Mouse (Mus musculus) hindbrain, embryonic 16.5 days (tissue): ENCODE measurements at regions not wholly inside any gene's neighbourhood (a gene's known extent, or its start where the extent isn't known, plus 50 kb on each side); places are given as distances from the start of the nearest gene placed in this dataset.
A peak's percentile ranks its signal among the peaks of the same experiment; 100 is the strongest.

Experiments
- ATAC-seq: fragments of 200-750 bp; cut with Nextera tagmentation; 2 replicates; pipeline ENCODE4 v1.8.0; 2017; ENCODE audit warnings: moderate TSS enrichment, moderate library complexity
- H3K27ac ChIP-seq: fragments of 300-500 bp; sonication (generic); 2 replicates; pipeline ENCODE4 v1.5.1; 2014; ENCODE audit warnings: low read depth, mild to moderate bottlenecking, control low read depth, low read length, moderate library complexity
- H3K27me3 ChIP-seq: fragments of 300-500 bp; sonication (generic); replicated peaks from 2 replicates; pipeline ENCODE4 v1.6.1; 2014; ENCODE audit warnings: low read length; ENCODE audit not compliant: control insufficient read depth, insufficient read depth
- H3K36me3 ChIP-seq: fragments of 300-500 bp; sonication (generic); 2 replicates; pipeline ENCODE4 v1.6.1; 2014; ENCODE audit warnings: mild to moderate bottlenecking, low read length, moderate library complexity, mixed read lengths; ENCODE audit not compliant: control insufficient read depth, insufficient read depth
- H3K4me1 ChIP-seq: fragments of 300-500 bp; sonication (generic); 2 replicates; pipeline ENCODE4 v1.6.1; 2014; ENCODE audit warnings: low read depth, low read length; ENCODE audit not compliant: control insufficient read depth, insufficient read depth
- H3K4me2 ChIP-seq: fragments of 300-500 bp; sonication (generic); 2 replicates; pipeline ENCODE4 v1.6.1; 2014; ENCODE audit warnings: mild to moderate bottlenecking, low read length, control low read depth, moderate library complexity
- H3K4me3 ChIP-seq: fragments of 300-500 bp; sonication (generic); 2 replicates; pipeline ENCODE4 v1.5.1; 2014; ENCODE audit warnings: mild to moderate bottlenecking, low read length, control low read depth, moderate library complexity
- H3K9ac ChIP-seq: fragments of 300-500 bp; sonication (generic); 2 replicates; pipeline ENCODE4 v1.6.1; 2014; ENCODE audit warnings: low read depth, mild to moderate bottlenecking, control low read depth, low read length, moderate library complexity
- H3K9me3 ChIP-seq: fragments of 300-500 bp; sonication (generic); 2 replicates; pipeline ENCODE4 v1.6.1; 2014; ENCODE audit warnings: mild to moderate bottlenecking, low read length, moderate library complexity; ENCODE audit not compliant: control insufficient read depth
- WGBS: fragments of 180-500 bp; shearing (Covaris S2); extraction: QIAGEN DNeasy Blood & Tissue Kit; methylation state at CpG from one replicate; pipeline ENCODE4 v1.1.7; 2014; 5-methylcytosine and 5-hydroxymethylcytosine counted together

- 88% methylated on average over 7 of the region's 7 CpGs for WGBS
- H3K36me3 ChIP-seq, result no peaks in the 10 kb centered on the region
- no peak overlapping the region for H3K4me2 ChIP-seq
- H3K27me3 ChIP-seq, result no peaks in the 10 kb centered on the region
- H3K27ac ChIP-seq, result no peak overlapping the region
- H3K9me3 ChIP-seq, result peaks cover 3% of the 10 kb centered on the region
- no peaks in the 10 kb centered on the region; the same call in 1 of the 2 replicates for H3K4me1 ChIP-seq
- H3K4me3 ChIP-seq, result no peak overlapping the region
- no peak for ATAC-seq
- H3K9ac ChIP-seq, result no peak overlapping the region
Measured at GRCm38 (mm10) chr15:93189266-93189855, 85.6 kb downstream of the Gxylt1 start.

- H3K36me3 ChIP-seq, result no peaks in the 10 kb centered on the region
- no peaks in the 10 kb centered on the region for H3K27me3 ChIP-seq
- no peak overlapping the region for H3K9ac ChIP-seq
- no peak overlapping the region for H3K4me2 ChIP-seq
- no peak overlapping the region for H3K27ac ChIP-seq
- 82% methylated on average over 5 of the region's 5 CpGs for WGBS
- H3K4me1 ChIP-seq, result no peaks in the 10 kb centered on the region
- peaks cover 3% of the 10 kb centered on the region; the same call in 1 of the 2 replicates for H3K9me3 ChIP-seq
- H3K4me3 ChIP-seq, result no peak overlapping the region
- ATAC-seq, result no peak
Measured at GRCm38 (mm10) chr15:93176221-93176620, 98.8 kb downstream of the Gxylt1 start.

- Histone ChIP-seq H3K4me1 (no peaks in the 10 kb centered on the region), H3K9ac (no peak overlapping the region), H3K4me2 (no peak overlapping the region), H3K9me3 (no peaks in the 10 kb centered on the region), H3K27ac (no peak overlapping the region), H3K27me3 (no peaks in the 10 kb centered on the region), H3K36me3 (no peaks in the 10 kb centered on the region), H3K4me3 (no peak overlapping the region)
- WGBS, result 82% methylated on average over 3 of the region's 3 CpGs
- ATAC-seq, result no peak
Measured at GRCm38 (mm10) chr15:93168784-93169183, 106.2 kb downstream of the Gxylt1 start.

DNA sequence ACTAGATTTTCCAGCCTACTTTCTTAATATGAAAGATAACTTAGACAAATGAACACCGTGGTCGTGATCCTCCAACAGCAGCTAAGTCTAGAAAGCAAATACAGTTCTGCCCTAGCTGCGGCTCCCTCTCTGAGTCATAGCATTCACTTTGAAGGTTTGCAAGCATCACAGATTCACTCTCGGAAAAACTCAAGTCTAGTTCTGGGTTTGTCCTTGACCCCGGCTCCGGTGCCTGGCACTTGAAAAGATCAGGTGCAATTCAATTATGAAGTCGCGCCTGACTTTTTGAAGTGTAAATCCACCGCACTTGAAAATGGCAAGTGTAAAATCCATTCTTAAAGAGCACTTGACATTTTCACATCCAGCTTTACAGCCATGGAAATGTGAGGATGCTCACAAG is 107.5 kb downstream of the Gxylt1 start:
- ATAC-seq, result no peak
- Histone ChIP-seq H3K4me3 (no peak overlapping the region), H3K9me3 (no peaks in the 10 kb centered on the region), H3K27me3 (no peaks in the 10 kb centered on the region), H3K4me2 (no peak overlapping the region), H3K27ac (no peak overlapping the region), H3K9ac (no peak overlapping the region), H3K4me1 (peaks cover under 1% of the 10 kb centered on the region; the same call in 1 of the 2 replicates), H3K36me3 (no peaks in the 10 kb centered on the region)
- 90% methylated on average over 9 of the region's 9 CpGs for WGBS

- Histone ChIP-seq H3K27ac (no peak overlapping the region; the same call in 1 of the 2 replicates), H3K4me2 (peak overlapping the region; percentile 18; the same call in 1 of the 2 replicates), H3K4me3 (no peak overlapping the region), H3K9me3 (no peaks in the 10 kb centered on the region), H3K36me3 (no peaks in the 10 kb centered on the region), H3K9ac (no peak overlapping the region), H3K27me3 (no peaks in the 10 kb centered on the region), H3K4me1 (peaks cover 6% of the 10 kb centered on the region)
- WGBS, result 54% methylated on average over 25 of the region's 25 CpGs
- ATAC-seq, result peak; percentile 65
Measured at GRCm38 (mm10) chr15:93161924-93162910, 112.8 kb downstream of the Gxylt1 start.

DNA sequence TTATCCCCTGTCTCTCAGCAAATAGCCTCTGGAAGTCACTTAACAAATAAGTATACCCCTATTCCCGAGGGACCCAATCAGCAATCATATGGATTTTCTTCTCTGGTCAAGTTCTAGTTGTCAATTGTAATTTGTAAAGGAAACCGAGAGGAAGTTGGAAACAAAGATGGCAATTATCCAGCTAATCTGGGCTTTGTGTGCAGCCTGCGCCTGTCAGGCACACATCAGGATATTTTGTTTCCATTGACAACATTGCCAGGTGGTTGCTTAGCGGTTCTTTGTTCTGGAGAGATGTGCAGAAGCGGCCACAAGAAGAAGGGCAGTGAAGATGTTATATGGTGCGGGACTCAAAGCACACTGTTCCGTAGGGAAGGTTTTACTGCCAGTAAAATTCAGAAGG is 113.7 kb downstream of the Gxylt1 start:
- WGBS, result 46% methylated on average over 7 of the region's 7 CpGs
- Histone ChIP-seq H3K4me1 (peaks cover 6% of the 10 kb centered on the region), H3K9ac (no peak overlapping the region), H3K4me3 (no peak overlapping the region), H3K36me3 (no peaks in the 10 kb centered on the region), H3K4me2 (no peak overlapping the region), H3K9me3 (no peaks in the 10 kb centered on the region), H3K27ac (no peak overlapping the region), H3K27me3 (no peaks in the 10 kb centered on the region)
- no peak for ATAC-seq

DNA sequence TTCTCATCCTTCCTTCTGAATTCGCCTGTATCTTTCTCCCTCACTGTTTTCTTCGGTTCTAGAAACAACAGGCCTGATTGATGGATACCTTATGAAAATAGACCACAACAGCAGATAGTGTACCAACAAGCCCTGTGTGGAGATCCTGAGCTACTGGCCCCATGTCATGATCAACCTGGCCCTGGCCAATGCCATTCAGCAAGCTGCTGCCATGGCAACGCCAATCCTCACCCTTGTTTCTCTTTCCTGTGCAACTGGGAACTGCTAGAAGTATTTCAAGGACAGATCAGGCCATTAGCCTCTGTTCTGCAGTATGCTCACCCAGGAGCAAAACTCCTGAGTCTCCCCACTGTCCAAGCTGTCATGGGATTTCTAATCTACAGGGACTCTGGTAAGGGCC is 119.2 kb downstream of the Gxylt1 start:
- H3K27me3 ChIP-seq, result no peaks in the 10 kb centered on the region
- H3K27ac ChIP-seq, result no peak overlapping the region

GRCm38 (mm10) chr15:93154022-93154421 is 121.0 kb downstream of the Gxylt1 start:
- H3K4me1 ChIP-seq, result no peaks in the 10 kb centered on the region
- H3K9me3 ChIP-seq, result no peaks in the 10 kb centered on the region
- H3K9ac ChIP-seq, result no peak overlapping the region
- H3K27me3 ChIP-seq, result no peaks in the 10 kb centered on the region
- H3K4me3 ChIP-seq, result no peak overlapping the region
- WGBS, result 58% methylated on average over 4 of the region's 4 CpGs
- H3K27ac ChIP-seq, result no peak overlapping the region
- ATAC-seq, result no peak
- H3K36me3 ChIP-seq, result no peaks in the 10 kb centered on the region
- no peak overlapping the region for H3K4me2 ChIP-seq

More for the DNA sequence above, 119.2 kb downstream of the Gxylt1 start:
- H3K4me2 ChIP-seq, result no peak overlapping the region
- WGBS, result 74% methylated on average over 3 of the region's 3 CpGs
- no peaks in the 10 kb centered on the region for H3K9me3 ChIP-seq
- H3K4me3 ChIP-seq, result no peak overlapping the region
- no peaks in the 10 kb centered on the region for H3K4me1 ChIP-seq
- H3K36me3 ChIP-seq, result no peaks in the 10 kb centered on the region
- peak; percentile 56; the same call in 1 of the 2 replicates for ATAC-seq
- no peak overlapping the region for H3K9ac ChIP-seq

DNA sequence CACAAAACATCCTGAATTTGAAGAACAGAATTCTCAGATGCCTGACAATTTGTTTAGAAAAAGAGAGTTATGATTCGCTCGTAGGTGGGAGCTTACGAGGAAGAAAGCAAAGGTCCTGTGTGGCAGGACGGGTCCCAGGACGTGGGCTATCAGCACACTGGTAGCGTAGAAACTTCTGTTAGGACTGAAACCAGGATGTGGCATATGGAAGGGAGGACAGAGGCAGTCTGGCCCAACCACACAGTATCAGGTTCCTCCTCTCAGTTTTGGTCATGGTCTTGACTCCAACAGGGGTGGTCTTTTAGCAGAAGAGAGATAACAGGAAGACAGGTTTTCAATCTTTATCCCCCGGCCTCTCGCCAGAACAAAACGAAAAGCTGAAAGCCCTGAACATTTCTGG is 130.1 kb downstream of the Gxylt1 start:
- Histone ChIP-seq H3K9me3 (no peaks in the 10 kb centered on the region), H3K9ac (no peak overlapping the region), H3K27ac (no peak overlapping the region), H3K4me2 (no peak overlapping the region), H3K4me1 (no peaks in the 10 kb centered on the region), H3K27me3 (no peaks in the 10 kb centered on the region), H3K36me3 (no peaks in the 10 kb centered on the region), H3K4me3 (no peak overlapping the region)
- no peak for ATAC-seq
- WGBS, result 90% methylated on average over 9 of the region's 9 CpGs
